Mouse (Mus musculus) urinary bladder, postnatal 14 days (tissue): ENCODE data around the gene Ak4.
A peak's percentile ranks its signal among the peaks of the same experiment; 100 is the strongest.
"Not testable (repeated sequence)": the region's sequence is repeated elsewhere in the genome, so short reads cannot be mapped to it uniquely, and the experiment has no call there.

Experiments
- DNase-seq: peaks from one replicate; pipeline ENCODE4 v3.0.0; 2021; ENCODE audit warnings: low spot score

The Ak4 gene

DNA sequence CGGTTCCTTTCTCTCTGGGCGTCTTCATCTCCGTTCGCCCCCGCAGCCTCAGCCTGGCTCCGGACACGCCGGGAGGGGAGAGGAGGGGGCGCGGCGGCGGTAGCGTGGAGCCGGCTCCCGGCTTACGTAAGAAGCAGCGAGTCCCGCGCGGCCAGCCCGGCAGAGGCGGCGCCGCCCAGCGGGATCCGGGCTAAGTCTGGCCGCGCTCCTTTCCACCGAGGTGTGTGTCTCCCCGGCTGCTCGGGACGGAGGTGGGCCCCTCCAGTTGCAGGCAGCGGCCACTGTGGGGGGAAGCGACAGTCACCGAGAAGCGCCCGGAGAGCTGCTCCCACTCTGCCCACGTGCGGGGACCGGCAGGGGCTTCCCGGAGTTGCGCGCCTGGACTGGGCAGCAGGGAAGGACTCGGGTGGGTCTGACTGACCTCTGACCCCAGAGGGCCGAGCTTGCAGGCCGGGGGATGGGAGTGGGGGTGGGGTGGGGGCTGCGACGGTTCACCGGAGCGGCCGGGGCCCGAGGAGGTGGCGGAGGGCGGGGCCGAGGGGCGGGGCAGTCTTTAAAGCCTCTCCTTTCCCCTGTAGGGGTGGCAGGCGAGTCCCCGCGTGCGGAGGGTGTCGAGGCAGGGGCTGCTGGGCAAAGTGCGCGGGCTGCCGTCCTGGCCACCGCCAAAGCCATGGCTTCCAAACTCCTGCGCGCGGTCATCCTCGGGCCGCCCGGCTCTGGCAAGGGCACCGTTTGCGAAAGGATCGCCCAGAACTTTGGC lies at the start of gene Ak4:
Gene Ak4, plus strand, starts transcription at position 127 of the 760 bp plus-strand sequence.
- peak; percentile 36 for DNase-seq

DNA sequence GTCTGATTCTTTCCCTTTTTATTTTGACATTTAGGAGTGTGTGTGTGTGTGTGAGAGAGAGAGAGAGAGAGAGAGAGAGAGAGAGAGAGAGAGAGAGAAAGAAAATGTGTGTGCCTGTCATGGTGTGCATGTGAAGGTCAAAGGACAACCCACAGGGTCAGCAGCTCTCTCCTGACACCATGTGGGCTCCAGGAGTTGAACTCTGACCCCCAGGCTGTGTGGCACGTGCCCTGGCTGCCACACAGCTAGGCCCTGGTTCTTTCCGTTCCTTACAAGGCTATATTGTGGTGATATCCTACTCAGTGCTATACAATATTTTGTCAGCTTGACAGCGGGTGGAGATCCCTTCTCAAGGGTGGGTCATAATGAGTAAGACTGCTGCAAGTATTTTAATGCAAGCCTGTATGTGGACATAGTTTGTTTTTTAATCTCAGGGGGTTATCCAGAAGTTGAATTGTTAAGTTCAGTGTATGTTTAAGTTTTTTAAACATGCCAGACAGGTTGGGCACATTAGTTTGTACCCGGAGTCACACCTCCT lies 49.3 kb upstream of the Ak4 start:
- no peak for DNase-seq

DNA sequence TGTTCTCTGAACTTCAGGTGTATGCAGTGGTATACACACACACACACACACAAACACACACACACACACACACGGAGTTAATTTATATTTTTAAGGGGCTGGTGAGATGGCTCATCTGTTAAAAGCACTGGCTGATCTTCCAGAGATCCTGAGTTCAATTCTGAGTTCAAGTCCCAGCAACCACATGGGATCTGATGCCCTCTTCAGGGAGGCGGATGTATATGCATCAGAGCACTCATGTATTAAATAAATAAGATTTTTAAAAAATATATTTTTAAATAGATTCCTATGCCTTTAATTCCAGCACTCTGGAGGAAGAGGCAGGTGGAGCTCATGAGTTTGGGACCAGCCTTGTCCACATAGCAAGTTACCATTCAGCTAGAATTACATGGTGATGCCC lies 46.8 kb upstream of the Ak4 start:
- no peak for DNase-seq

DNA sequence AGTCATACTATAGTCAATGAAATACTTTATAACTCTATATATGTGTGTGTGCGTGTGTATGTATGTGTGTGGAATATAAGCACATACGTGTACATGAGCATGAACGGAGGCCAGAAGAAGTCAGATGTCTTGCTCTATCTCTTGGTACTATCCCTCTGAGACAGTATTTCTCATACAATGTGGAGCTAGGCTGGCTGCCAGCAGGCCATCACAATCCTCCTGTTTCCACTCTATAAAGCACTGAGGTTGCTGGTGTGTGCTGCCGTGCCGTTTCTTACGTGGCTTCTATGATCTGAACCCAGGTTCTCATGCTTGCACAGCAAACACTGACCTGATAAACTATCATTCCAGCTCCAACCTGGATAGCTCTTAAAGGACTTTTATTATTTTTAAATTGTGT lies 46.3 kb upstream of the Ak4 start:
- no peak for DNase-seq

DNA sequence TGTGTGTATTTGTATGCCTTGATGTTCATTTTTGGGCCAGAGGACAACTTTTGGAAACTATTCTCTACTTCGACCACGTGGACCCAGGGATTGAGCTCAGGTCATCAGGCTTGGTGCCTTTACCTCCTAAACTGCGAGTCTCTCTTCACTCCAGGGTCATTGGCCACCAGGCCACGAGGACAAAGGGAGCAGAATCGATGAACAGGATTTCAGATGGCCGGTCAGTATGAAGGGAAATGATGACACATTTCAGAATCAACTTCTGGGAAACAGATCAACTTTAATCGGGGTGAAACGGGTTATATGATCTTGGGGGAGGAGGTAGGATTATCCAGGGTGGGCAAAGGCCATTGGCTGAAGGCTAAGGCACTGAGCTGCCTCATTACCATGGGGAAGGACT lies 45.0 kb upstream of the Ak4 start:
- no peak for DNase-seq

DNA sequence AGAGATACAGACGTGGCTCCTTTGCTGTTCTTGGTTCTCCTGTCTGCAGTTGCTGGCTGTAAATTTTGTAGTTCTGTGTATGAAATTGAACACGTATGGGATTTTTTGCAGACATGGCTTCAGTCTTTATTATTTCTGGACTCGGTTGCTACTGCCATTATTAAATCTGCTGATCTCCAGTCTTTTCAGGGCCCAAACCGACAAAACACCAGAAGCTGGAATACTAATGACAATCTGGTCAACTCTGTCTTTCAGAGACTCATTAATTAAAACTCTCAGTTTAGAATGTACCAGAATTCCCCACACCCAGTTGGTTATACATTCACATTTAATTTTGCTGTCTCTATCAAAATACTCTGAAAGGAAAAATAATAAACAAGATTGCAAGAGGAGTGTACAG lies 42.2 kb upstream of the Ak4 start:
- no peak for DNase-seq

DNA sequence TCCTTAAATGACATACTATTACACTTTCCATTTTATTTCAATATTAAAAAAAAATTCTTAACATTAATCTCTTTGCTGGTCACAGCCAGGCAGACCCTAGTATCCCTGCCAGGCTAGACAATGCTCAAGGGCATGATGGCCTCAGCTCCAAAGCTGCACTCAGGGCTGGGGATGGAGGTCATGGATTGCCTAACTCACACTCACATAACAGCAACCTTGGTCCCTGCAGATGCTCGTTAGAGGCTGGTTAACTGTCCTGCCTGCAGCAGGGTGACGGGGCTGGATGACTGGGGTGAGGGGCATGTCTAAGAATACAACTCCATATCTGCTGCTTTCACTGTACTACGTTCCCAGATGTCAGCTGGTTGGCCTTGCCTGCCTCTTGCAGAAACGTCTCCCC lies 40.8 kb upstream of the Ak4 start:
- no peak for DNase-seq

DNA sequence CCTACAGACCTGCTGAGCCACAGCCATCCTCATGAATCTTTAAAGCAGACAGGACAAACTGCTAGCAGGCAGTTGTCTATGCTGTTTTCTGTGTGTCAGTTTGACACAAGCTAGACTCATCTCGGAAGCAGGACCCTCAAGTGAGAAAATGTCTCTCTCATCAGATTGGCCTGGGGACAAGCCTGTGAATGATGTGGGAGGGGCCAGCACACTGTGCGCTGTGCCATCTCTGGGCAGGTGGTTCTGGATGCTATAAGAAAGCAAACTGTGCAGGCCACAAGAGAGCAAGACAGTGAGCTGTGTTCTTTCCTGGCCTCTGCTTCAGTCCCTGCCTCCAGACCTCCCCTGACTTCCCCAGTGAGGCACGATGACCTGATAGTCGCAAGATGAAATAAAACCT lies 40.3 kb upstream of the Ak4 start:
- no peak for DNase-seq

DNA sequence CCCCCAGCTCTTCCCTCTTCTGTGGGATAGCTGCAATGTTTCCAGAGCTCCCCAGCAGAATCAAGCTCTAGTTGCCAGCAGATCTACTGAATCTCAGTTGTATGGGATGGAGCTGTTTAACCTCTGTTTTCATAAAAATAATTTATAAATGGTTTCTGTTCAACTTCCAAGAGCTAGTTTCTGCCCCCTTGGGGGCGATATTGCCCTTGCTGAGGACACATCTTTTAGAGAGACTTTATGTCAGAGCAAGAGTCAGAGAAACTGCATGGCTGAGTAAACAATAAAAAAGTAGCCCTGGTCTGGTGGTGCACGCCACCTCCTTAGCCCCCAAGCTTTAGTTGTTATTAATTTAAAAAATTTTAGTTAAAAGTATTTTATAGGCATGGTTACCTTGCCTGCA lies 34.1 kb upstream of the Ak4 start:
- peak; percentile 15 for DNase-seq

DNA sequence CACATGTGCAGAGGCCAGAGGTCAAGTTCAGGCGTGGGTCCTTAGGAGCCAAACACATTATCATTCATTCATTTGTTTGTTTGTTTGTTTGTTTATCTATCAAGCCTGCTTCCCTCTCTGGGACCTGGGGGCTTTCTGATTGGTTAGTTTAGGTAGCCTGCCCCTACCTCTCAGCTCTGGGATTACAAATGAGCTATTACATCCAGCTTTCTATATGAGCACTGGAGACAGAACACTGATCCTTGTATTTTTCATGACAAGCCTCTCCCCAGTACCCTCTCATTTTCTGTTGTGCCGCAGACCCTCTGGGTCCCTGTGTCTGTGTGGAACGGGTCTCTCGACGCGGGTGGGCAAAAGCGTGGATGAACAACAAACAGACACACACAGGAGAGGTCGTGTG lies 30.8 kb upstream of the Ak4 start:
- DNase-seq, result no peak

DNA sequence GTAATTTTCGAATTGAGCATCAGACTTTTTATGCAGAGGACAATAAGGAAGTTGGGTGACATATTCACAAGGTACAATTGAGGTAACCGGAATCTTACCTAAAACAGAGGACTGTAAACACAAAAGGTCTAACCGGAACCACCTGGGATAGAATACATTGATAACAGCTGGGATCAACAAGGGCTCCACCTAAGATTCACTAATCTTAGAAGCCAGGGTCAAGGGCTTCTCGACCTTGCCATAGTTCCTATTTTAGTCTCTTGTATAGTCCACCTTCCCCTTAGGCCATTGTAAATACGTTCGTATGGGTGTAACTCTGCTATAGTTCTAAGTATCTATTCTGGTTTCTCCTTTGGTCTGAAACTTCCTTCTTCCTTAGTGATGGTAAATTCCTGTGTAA lies 30.4 kb upstream of the Ak4 start:
- not testable (repeated sequence) for DNase-seq

DNA sequence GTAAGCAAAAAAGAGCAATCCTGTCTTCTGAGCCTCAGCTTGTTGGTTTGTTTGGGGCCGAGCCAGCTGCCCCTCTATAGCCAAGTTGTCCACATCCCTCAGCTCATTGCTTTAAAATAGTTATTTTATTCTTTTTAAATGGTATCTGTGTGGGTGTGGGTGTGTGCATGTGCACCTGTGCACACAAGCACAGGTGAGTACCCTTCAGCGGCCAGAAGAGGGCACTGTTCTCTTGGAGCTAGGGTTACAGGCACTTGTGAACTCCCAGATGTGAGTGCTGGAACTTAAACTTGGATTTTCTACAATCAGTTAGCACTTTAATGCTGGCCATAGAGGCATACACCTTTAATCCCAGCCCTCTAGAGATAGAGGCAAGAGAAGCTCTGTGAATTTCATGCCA lies 26.8 kb upstream of the Ak4 start:
- peak; percentile 32 for DNase-seq

DNA sequence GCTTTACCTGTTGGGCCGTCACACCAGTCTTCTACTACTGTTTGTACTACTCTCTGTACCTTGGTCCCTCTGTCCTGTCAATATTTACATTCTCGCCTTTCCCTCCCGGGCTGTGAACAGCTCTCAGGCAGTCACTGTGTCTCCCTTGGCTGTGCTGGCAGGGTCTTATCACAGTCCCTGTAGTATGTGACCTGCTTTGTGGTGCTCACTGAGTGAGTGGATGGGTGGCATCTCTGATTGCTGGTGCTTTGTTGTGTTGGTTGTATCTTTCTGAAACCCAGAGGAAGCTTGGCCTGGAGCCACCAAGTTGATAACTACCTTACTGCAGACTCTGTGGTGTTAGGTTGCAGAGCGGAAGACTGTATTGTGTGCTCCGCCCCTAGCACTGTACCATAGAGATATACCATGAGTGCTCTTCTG lies 25.8 kb upstream of the Ak4 start:
- no peak for DNase-seq

DNA sequence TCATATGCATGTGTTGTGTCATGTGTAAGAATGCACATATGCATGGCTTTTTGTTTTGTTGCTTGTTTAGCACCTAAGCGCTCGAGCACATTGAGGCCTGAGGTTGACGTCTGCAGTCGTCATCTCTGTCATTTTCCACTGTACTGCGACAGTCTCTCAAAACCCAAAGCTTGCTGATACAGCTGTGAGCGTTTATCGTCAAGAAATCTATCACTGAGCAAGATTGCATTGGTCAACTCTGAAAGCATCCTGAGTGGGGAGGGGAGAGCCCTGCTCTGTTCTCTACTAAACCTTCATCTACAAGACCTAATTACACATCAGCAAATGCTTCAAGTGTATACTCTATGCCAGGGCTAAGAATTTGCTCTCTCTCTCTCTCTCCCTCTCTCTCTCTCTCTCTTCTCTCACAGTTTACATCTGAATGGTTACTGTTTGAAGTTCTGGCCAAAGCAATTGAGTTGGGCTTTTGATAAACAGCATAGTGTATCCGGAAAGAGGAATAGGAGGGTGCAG lies 24.0 kb upstream of the Ak4 start:
- no peak for DNase-seq

DNA sequence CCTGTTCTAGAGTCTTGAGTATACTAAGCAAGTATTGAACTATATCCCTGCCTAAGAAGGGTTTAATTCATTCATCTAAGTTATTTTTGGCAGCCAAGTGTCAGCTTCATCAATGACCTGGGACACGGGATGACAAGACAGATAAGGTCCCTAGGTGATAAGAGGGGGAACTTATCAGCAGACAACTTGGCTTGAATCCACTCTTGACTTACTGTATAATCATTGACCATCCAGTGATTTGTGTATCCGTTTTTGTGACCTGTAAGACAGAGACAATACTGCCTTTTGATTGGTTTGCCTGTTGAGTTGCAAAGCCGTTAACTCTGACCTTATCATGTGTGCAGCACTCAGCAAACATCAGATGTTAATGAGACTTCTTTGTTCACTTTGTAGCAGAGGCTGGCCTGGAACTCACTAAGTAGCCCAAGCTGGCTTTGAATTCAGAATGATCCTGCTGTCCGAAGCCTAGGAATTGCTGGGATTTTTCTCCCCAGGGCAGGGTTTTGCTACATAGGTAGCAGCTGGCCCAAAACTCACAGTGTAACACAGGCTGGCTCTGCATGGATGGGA lies 19.0 kb upstream of the Ak4 start:
- DNase-seq, result no peak

DNA sequence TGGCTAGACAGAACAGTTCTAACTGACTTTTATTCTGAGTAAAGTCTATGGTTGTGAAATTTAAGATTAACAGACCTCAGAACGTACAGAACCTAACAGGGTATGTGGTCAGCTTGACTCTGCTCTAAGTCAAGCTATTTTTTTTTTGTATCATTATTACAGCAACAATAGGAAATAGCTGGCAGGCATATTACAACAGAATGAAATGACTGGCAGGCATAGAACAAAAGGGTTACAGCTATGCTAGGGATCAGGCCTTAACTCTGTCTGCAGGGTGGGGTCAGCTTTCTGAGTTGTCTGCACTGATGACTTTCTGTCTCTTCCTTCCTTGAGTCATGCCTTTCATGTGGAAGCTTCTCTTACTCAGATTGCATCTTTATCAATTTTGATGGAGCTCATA lies 17.1 kb upstream of the Ak4 start:
- no peak for DNase-seq

DNA sequence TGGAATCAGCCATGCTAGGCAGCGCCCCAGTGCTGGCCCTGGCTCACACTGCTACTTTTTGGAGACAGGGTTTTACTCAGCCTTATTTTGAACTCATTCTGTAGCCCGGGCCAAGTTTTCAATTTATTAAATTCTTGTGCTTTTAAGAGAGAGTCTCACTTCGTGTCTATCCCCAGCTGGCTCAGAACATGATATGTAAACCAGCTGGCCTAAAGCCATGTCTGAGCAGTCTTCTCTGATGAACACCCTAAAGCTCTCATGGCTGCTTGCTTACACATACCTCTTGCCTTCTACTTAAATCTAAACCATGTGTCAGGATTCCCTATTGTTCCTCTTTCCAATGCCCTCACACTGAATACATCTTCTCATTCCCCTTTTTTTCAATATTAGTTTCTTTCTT lies 14.2 kb upstream of the Ak4 start:
- DNase-seq, result peak; percentile 10

DNA sequence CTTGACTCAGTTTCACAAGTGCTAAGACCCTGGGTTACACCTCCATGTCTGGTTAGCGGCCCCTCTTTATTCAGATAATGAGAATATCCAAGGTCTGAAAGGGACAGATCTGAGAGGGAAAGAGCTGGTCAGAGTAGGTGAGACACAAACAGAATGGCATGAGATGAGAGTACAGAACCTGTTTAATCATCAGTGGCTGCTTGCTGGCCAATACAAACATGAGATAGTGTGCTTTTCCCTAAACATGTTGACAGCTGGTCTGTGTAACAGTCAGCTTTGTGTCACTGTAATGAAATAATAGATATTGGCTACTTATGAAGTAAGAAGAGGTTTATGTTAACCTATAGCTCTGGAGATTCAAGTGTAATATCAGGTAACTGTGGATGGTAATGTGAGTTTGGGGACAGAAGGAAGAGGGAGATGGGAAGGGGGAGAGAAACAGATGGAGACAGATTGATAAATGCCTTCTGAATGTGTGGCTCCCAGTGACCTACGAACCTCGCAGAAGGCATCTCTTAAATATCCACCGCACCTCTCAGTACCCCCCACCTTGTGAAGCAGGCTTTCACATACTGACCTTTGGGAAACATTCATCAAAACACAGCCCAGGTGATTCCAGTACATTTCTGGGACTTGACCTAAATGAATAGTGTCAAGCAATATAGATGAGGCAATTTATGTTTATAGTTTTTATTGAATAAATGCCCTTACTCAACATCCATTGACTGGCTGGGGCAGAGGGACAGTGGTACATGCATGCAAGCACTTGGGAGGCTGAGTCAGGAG lies 12.5 kb upstream of the Ak4 start:
- no peak for DNase-seq

DNA sequence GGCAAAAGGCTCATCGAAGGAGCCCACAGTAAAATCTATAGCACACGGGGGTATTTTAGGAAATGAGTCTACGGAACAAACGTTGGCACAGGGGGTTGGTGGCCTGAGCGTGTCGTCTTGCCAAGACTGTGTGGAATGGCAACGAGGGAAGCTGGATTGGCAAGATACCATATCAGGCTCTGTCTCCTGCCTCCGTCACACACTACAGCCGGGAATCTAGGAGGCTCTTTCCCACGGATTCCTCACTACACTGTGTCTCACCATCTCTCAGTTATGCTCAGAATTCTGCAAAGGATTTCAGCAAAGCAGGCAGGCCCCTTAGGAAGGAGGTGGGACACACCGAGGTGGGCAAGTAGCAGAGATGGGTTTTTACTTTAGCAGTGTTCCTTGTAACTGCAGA lies 2.1 kb upstream of the Ak4 start:
- DNase-seq, result no peak

DNA sequence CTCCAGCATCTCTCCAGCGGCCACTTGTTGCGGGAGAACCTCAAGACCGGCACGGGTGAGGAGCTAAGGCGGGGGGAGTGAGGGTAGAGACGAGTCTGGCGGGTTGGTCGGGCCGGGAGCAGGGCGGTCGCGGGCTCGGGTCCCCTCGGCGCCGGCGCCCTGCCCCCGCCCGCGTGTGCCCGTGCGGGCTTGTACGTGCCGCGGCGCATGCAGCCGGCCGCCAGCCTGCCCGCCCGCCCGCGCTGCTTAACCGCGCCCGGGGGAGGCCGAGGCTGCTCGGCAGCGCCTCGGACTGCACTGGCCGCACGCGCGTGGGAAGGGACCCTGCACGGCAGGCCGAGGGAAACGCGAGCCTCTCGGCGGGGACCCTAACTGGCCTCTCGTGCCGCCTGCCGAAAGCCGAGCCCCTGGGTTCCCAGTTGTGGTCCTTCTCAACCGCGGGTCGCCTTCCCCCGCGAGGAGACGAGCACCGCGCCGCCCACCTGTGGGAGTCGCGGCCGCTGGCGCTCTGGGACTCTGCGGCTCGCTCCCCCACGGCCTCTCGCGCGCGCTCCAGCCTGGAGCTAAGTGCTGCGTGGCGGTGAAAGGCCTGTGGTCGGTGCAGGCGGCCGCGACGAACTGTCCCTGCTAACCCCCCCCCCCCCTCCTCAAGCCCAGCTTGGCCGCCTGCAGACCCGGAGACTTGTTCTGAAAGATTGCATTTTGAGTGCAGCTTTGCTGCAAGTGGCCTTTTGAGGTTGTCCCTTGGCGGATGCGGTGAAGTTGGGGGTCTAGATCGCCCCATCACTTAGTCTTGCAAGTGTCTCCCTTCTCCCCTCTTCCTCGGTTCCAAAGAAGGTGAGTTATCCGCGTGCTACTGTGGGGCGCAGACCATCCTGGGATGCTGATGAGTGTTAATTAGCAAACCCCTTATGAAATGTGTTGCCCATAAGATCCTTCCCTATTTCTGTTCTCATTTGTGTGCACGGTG lies 1.1 kb downstream of the Ak4 start:
- DNase-seq, result no peak

DNA sequence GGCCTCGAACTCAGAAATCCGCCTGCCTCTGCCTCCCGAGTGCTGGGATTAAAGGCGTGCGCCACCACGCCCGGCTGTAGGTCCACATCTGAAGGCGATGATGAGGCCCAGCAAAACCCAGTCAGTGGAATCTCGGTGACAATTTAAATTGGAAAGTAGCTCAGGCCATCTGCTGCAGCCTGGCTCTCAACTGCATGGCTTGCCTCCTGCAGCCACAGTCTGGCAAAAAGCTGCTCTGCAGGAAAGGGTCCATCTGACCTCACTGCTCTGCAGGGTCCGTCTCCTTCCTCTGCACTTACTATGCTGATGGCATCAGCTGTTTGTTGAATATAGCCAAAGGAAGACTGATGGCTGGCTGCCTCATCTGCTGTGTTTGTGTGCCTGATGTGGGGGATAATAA lies 3.9 kb downstream of the Ak4 start:
- no peak for DNase-seq

DNA sequence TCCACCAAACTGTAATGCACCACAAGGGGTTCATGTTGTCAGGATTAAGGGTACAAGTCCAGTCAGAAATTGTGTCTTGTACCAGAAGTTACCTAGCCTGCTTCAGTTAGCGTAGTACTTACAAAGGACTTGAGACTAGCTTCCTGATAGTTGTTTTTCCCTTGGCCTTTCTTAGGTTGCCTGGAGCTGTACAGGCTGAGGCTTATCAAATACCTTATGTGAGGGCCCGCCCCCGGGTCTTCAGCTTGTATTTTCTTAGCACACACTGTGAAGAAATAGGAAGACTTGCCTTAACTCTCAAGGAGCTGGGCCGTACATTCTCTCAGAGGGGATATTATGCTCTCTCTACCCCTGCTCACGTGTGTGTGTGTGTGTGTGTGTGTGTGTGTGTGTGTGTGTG lies 4.5 kb downstream of the Ak4 start:
- DNase-seq, result no peak
